Comparison of ENCODE assay signal across 8 mouse cellular contexts in genomic region chr17:43567992-43568888, GRCm38 (mm10). TPM values are rescaled to one million over a fixed set of nuclear protein-coding genes. Genes with fewer than 3 reads are reported as not detected.
DNase-seq lines count a peak whose midpoint lies in the region; ATAC-seq and TF ChIP-seq lines count a peak whose summit lies in the region.

TSS of gene Pla2g7 (plus strand) at chr17:43568098.

- WGBS in embryonic facial prominence, embryonic 14.5 days: under 1% methylated on average over 32 of the region's 34 CpGs

- peak within 1 kb of the TSS; percentile 35; the same call in 1 of the 2 replicates for H3K27ac ChIP-seq in embryonic facial prominence, embryonic 14.5 days (replicated peaks; ENCODE audit: low read depth, low read length)

- H3K4me3 ChIP-seq in embryonic facial prominence, embryonic 14.5 days (ENCODE audit: low read depth, low read length): peak within 1 kb of the TSS; percentile 50
- H3K4me3 ChIP-seq in myocyte: peak within 1 kb of the TSS; percentile 25

- H3K4me1 ChIP-seq in embryonic facial prominence, embryonic 14.5 days (ENCODE audit: control insufficient read depth, insufficient read depth, low read length): no peaks in the 10 kb centered on the region

- no peak for TF ChIP-seq POLR2A in myocyte (IDR thresholded peaks at IDR 0.05; ENCODE audit: insufficient read length, low read depth)

- H3ac ChIP-seq in myocyte (ENCODE audit: control insufficient read depth, insufficient read length): no peak within 1 kb of the TSS

- no peaks in the 10 kb centered on the region for H3K79me2 ChIP-seq in myocyte (ENCODE audit: control insufficient read depth, insufficient read depth)

- no peaks in the 10 kb centered on the region for H3K27me3 ChIP-seq in embryonic facial prominence, embryonic 14.5 days (replicated peaks; ENCODE audit: control insufficient read depth, insufficient read depth, low read length)
- no peaks in the 10 kb centered on the region for H3K27me3 ChIP-seq in myocyte (ENCODE audit: control insufficient read depth, insufficient read depth, insufficient read length)

- H3K4me2 ChIP-seq in embryonic facial prominence, embryonic 14.5 days (ENCODE audit: low read depth, low read length): peak within 1 kb of the TSS; percentile 93
- H3K4me2 ChIP-seq in myocyte (ENCODE audit: low read depth): peak within 1 kb of the TSS; percentile 69

- ATAC-seq in embryonic facial prominence, embryonic 14.5 days (ENCODE audit: low read depth): peak; percentile 88

- peak within 1 kb of the TSS; percentile 53 for H3K9ac ChIP-seq in embryonic facial prominence, embryonic 14.5 days (ENCODE audit: low read depth, low read length)

- no peaks in the 10 kb centered on the region for H3K36me3 ChIP-seq in embryonic facial prominence, embryonic 14.5 days (ENCODE audit: control insufficient read depth, insufficient read depth, low read length)
- no peaks in the 10 kb centered on the region for H3K36me3 ChIP-seq in myocyte (ENCODE audit: control insufficient read depth, insufficient read depth)

- DNase-seq in spleen, adult 18-20 months: peak; percentile 41 to 51
- DNase-seq in spleen, adult 12 weeks (ENCODE audit: low spot score): no peak
- DNase-seq in embryonic facial prominence, embryonic 14.5 days (ENCODE audit: low spot score): peak; percentile 61
- peak; percentile 21 to 24 for DNase-seq in heart, adult 9 months (ENCODE audit: low spot score in 2 of 2)
- DNase-seq in kidney, adult 9 months: peak; percentile 24
- DNase-seq in liver: peak; percentile 27
- DNase-seq in testis, postnatal 14 days (ENCODE audit: low spot score): peak; percentile 42

- H3K9me3 ChIP-seq in embryonic facial prominence, embryonic 14.5 days (ENCODE audit: control insufficient read depth, low read length): no peaks in the 10 kb centered on the region

TF ChIP-seq in myocyte, 11 proteins besides CTCF, POLR2A, EP300 and RAD21:
- no peak for TF ChIP-seq MAX (IDR thresholded peaks at IDR 0.05; ENCODE audit: low read depth)
- no peak for TF ChIP-seq MYOD1 (IDR thresholded peaks at IDR 0.05; ENCODE audit: control insufficient read depth in 1 of 3, insufficient read length in 2 of 3, low read depth in 2 of 3)
- TF ChIP-seq SRF (IDR thresholded peaks at IDR 0.05; ENCODE audit: control insufficient read depth, insufficient read length, low read depth): no peak
- TF ChIP-seq REST (IDR thresholded peaks at IDR 0.05; ENCODE audit: insufficient read depth, insufficient read length): no peak
- no peak for TF ChIP-seq MYOG (IDR thresholded peaks at IDR 0.05; ENCODE audit: control insufficient read depth in 1 of 3, insufficient read depth in 1 of 3, insufficient read length in 2 of 3, low read depth in 2 of 3)
- TF ChIP-seq POLR2AphosphoS2 (IDR thresholded peaks at IDR 0.05; ENCODE audit: insufficient read length, low read depth): no peak
- no peak for TF ChIP-seq TCF12 (IDR thresholded peaks at IDR 0.05; ENCODE audit: insufficient read depth, poor library complexity, severe bottlenecking)
- no peak for TF ChIP-seq USF1 (IDR thresholded peaks at IDR 0.05; ENCODE audit: low read depth)
- TF ChIP-seq TCF3 (IDR thresholded peaks at IDR 0.05; ENCODE audit: insufficient read length, low read depth): no peak
- no peak for TF ChIP-seq CEBPB (IDR thresholded peaks at IDR 0.05; ENCODE audit: insufficient read depth, poor library complexity, severe bottlenecking)
- TF ChIP-seq E2F4 (IDR thresholded peaks at IDR 0.05; ENCODE audit: insufficient read depth): no peak
TF ChIP-seq in myocyte: peak in this region for 0.

RNA-seq across cellular contexts. Expression of gene Pla2g7, which starts in this region (rescaled TPM):
- 16.1 and 17.5 TPM in 2 replicates for polyA plus RNA-seq in embryonic facial prominence, embryonic 14.5 days (2014; fragmentation: Nextera tagmentation; extraction: Ambion mirVana)
- polyA plus RNA-seq in myocyte (2012; fragmentation: generic; extraction: Trizol): 3.4 TPM
